Mouse (Mus musculus) embryonic facial prominence, embryonic 14.5 days (tissue): Measurements from ENCODE around the gene Dcun1d3. TPM values are rescaled to one million over a fixed set of nuclear protein-coding genes. Genes with fewer than 3 reads are reported as not detected.

Experiments
- ATAC-seq: fragments of 200-750 bp; cut with Nextera tagmentation; 2 replicates; pipeline ENCODE4 v1.8.0; 2017; ENCODE audit warnings: low read depth, moderate number of reproducible peaks, moderate TSS enrichment
- DNase-seq: peaks from one replicate; pipeline ENCODE4 v3.0.0-alpha.2; 2015; ENCODE audit warnings: low spot score
- H3K27ac ChIP-seq: fragments of 300-500 bp; sonication (generic); replicated peaks from 2 replicates; pipeline ENCODE4 v1.5.1; 2014; ENCODE audit warnings: low read depth, mild to moderate bottlenecking, low read length, moderate library complexity
- H3K27me3 ChIP-seq: fragments of 300-500 bp; sonication (generic); replicated peaks from 2 replicates; pipeline ENCODE4 v1.6.1; 2014; ENCODE audit warnings: low read length; ENCODE audit not compliant: control insufficient read depth, insufficient read depth
- H3K36me3 ChIP-seq: fragments of 300-500 bp; sonication (generic); 2 replicates; pipeline ENCODE4 v1.6.1; 2014; ENCODE audit warnings: low read length, mixed read lengths; ENCODE audit not compliant: control insufficient read depth, insufficient read depth
- H3K4me1 ChIP-seq: fragments of 300-500 bp; sonication (generic); 2 replicates; pipeline ENCODE4 v1.6.1; 2014; ENCODE audit warnings: antibody characterized with exemption, low read length; ENCODE audit not compliant: control insufficient read depth, insufficient read depth
- H3K4me2 ChIP-seq: fragments of 300-500 bp; sonication (generic); 2 replicates; pipeline ENCODE4 v1.6.1; 2014; ENCODE audit warnings: low read depth, mild to moderate bottlenecking, low read length, moderate library complexity, mixed read lengths
- H3K4me3 ChIP-seq: fragments of 300-500 bp; sonication (generic); 2 replicates; pipeline ENCODE4 v1.5.1; 2014; ENCODE audit warnings: low read depth, mild to moderate bottlenecking, low read length
- H3K9ac ChIP-seq: fragments of 300-500 bp; sonication (generic); 2 replicates; pipeline ENCODE4 v1.6.1; 2014; ENCODE audit warnings: low read depth, mild to moderate bottlenecking, low read length, moderate library complexity, mixed read lengths
- H3K9me3 ChIP-seq: fragments of 300-500 bp; sonication (generic); 2 replicates; pipeline ENCODE4 v1.6.1; 2016; ENCODE audit warnings: low read length; ENCODE audit not compliant: control insufficient read depth
- WGBS: fragments of 180-500 bp; shearing (Covaris S2); extraction: QIAGEN DNeasy Blood & Tissue Kit; methylation state at CpG from one replicate; pipeline ENCODE4 v1.1.7; 2014; 5-methylcytosine and 5-hydroxymethylcytosine counted together
- polyA plus RNA-seq: library from polyadenylated mRNA; unstranded; fragments of >200 nt; fragmentation: Nextera tagmentation; extraction: Ambion mirVana; gene quantifications from 2 replicates; pipeline ENCODE4 v1.2.1, GENCODE M21; 2014

Gene Dcun1d3
- polyA plus RNA-seq, 1 experiment from 2014 or later, result 7.5 TPM

GRCm38 (mm10) chr7:119850737-119851136 is 45.4 kb downstream of the Dcun1d3 start:
- WGBS, result 75% methylated on average over 5 of the region's 5 CpGs
- peaks cover 29% of the 10 kb centered on the region; the same call in 1 of the 2 replicates for H3K36me3 ChIP-seq
- no peak overlapping the region for H3K4me3 ChIP-seq
- no peaks in the 10 kb centered on the region for H3K4me1 ChIP-seq
- no peaks in the 10 kb centered on the region for H3K27me3 ChIP-seq
- ATAC-seq, result 0 out of 2 replicates have a peak, but pooled peaks have one; percentile 15
- peak; percentile 33 for DNase-seq
- H3K4me2 ChIP-seq, result no peak overlapping the region
- H3K9ac ChIP-seq, result no peak overlapping the region
- H3K9me3 ChIP-seq, result no peaks in the 10 kb centered on the region
- H3K27ac ChIP-seq, result no peak overlapping the region

- Histone ChIP-seq H3K9ac (no peak overlapping the region), H3K27me3 (no peaks in the 10 kb centered on the region), H3K27ac (no peak overlapping the region), H3K4me3 (no peak overlapping the region), H3K4me2 (no peak overlapping the region), H3K9me3 (no peaks in the 10 kb centered on the region), H3K4me1 (no peaks in the 10 kb centered on the region), H3K36me3 (peaks cover 37% of the 10 kb centered on the region; the same call in 1 of the 2 replicates)
- DNase-seq (peak; percentile 24), ATAC-seq (no peak)
- 4% methylated on average over 1 of the region's 1 CpGs for WGBS
Observed at GRCm38 (mm10) chr7:119849096-119849495, 47.0 kb downstream of the Dcun1d3 start.

- H3K4me3 ChIP-seq, result no peak overlapping the region
- H3K27me3 ChIP-seq, result no peaks in the 10 kb centered on the region
- no peaks in the 10 kb centered on the region for H3K9me3 ChIP-seq
- DNase-seq (no peak), ATAC-seq (no peak)
- peaks cover 40% of the 10 kb centered on the region; the same call in 1 of the 2 replicates for H3K36me3 ChIP-seq
- 78% methylated on average over 2 of the region's 2 CpGs for WGBS
- H3K27ac ChIP-seq, result no peak overlapping the region
- H3K4me1 ChIP-seq, result no peaks in the 10 kb centered on the region
- no peak overlapping the region for H3K4me2 ChIP-seq
- no peak overlapping the region for H3K9ac ChIP-seq
Observed at GRCm38 (mm10) chr7:119847396-119847795, 48.7 kb downstream of the Dcun1d3 start.

GRCm38 (mm10) chr7:119845541-119845940 is 50.6 kb downstream of the Dcun1d3 start:
- DNase-seq (no peak), ATAC-seq (no peak)
- Histone ChIP-seq H3K9me3 (no peaks in the 10 kb centered on the region), H3K4me2 (no peak overlapping the region), H3K27me3 (no peaks in the 10 kb centered on the region), H3K27ac (no peak overlapping the region), H3K36me3 (peaks cover 36% of the 10 kb centered on the region; the same call in 1 of the 2 replicates), H3K9ac (no peak overlapping the region), H3K4me1 (no peaks in the 10 kb centered on the region), H3K4me3 (no peak overlapping the region)
- WGBS, result 88% methylated on average over 2 of the region's 2 CpGs

- 93% methylated on average over 4 of the region's 4 CpGs for WGBS
- H3K9me3 ChIP-seq, result no peaks in the 10 kb centered on the region
- no peak overlapping the region for H3K9ac ChIP-seq
- DNase-seq (no peak), ATAC-seq (no peak)
- H3K4me1 ChIP-seq, result no peaks in the 10 kb centered on the region
- H3K4me3 ChIP-seq, result no peak overlapping the region
- H3K36me3 ChIP-seq, result peaks cover 30% of the 10 kb centered on the region; the same call in 1 of the 2 replicates
- no peaks in the 10 kb centered on the region for H3K27me3 ChIP-seq
- no peak overlapping the region for H3K4me2 ChIP-seq
- H3K27ac ChIP-seq, result no peak overlapping the region
Observed at GRCm38 (mm10) chr7:119841820-119842449, 54.2 kb downstream of the Dcun1d3 start.

GRCm38 (mm10) chr7:119835996-119836777 is 59.9 kb downstream of the Dcun1d3 start:
- H3K27me3 ChIP-seq, result no peaks in the 10 kb centered on the region
- no peaks in the 10 kb centered on the region for H3K4me1 ChIP-seq
- no peak for ATAC-seq
- no peaks in the 10 kb centered on the region for H3K9me3 ChIP-seq
- WGBS, result 98% methylated on average over 4 of the region's 4 CpGs
- no peak overlapping the region for H3K4me3 ChIP-seq
- no peak overlapping the region for H3K9ac ChIP-seq
- no peak overlapping the region for H3K4me2 ChIP-seq
- peaks cover 22% of the 10 kb centered on the region; the same call in 1 of the 2 replicates for H3K36me3 ChIP-seq
- no peak for DNase-seq
- no peak overlapping the region for H3K27ac ChIP-seq

GRCm38 (mm10) chr7:119835371-119835770 is 60.7 kb downstream of the Dcun1d3 start:
- Histone ChIP-seq H3K27me3 (no peaks in the 10 kb centered on the region), H3K4me2 (no peak overlapping the region), H3K4me3 (no peak overlapping the region), H3K4me1 (no peaks in the 10 kb centered on the region), H3K9me3 (no peaks in the 10 kb centered on the region), H3K36me3 (peaks cover 22% of the 10 kb centered on the region; the same call in 1 of the 2 replicates), H3K27ac (no peak overlapping the region), H3K9ac (no peak overlapping the region)
- DNase-seq, result no peak
- whole genome bisulfite sequencing, result 95% methylated on average over 1 of the region's 1 CpGs
- ATAC-seq, result no peak

- Histone ChIP-seq H3K9ac (no peak overlapping the region), H3K27ac (no peak overlapping the region), H3K36me3 (peaks cover 41% of the 10 kb centered on the region), H3K4me2 (no peak overlapping the region), H3K4me1 (no peaks in the 10 kb centered on the region), H3K4me3 (no peak overlapping the region), H3K27me3 (no peaks in the 10 kb centered on the region), H3K9me3 (no peaks in the 10 kb centered on the region)
- DNase-seq, result no peak
- 93% methylated on average over 3 of the region's 3 CpGs for WGBS
- no peak for ATAC-seq
Observed at GRCm38 (mm10) chr7:119808723-119809122, 87.4 kb downstream of the Dcun1d3 start.
